Mouse (Mus musculus) kidney, adult 2 months (tissue): Measurements from ENCODE around the gene Pik3ap1.

Experiments used
- CTCF ChIP-seq: fragments of 200-500 bp; conservative IDR thresholded peaks from 2 replicates; pipeline ENCODE4 v1.5.1; 2011; ENCODE audit warnings: low read depth, mild to moderate bottlenecking, control low read depth, low read length, moderate library complexity, mixed read lengths; ENCODE audit not compliant: insufficient read depth, insufficient read length
- POLR2A ChIP-seq: fragments of 200-500 bp; IDR thresholded peaks from one replicate; pipeline ENCODE4 v1.6.1; 2011; ENCODE audit warnings: low read depth, low read length, control low read depth

DNA sequence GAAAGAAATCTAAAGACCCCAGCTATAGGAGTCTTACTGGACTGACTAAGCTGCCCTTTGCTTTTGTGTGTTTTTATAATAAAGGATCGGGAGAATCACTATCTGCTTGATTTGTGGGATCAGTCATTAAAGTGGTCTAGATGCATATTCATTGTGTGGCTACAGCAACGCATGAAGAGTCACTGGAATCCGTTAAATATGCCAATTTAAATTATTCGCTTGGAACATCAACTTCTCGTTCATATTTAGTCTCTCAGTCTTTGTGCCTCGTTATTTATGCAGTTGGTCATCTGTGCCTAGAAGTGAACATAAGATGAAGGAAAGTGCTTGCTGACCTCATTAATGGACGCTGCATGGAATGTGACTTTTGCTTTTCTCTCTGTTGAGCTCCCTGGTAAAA is 114.0 kb downstream of the Pik3ap1 start:
- no peak for TF ChIP-seq CTCF
- TF ChIP-seq POLR2A = no peak
